Mouse (Mus musculus) bone marrow, adult 2 months (tissue): ENCODE measurements around the gene Polr3g.

Experiments
- CTCF ChIP-seq: fragments of 200-500 bp; IDR thresholded peaks from 2 replicates; pipeline ENCODE4 v1.5.1; 2011; ENCODE audit warnings: low read length, control low read depth; ENCODE audit not compliant: control insufficient read depth, insufficient read depth
- POLR2A ChIP-seq: fragments of 200-500 bp; IDR thresholded peaks from 2 replicates; pipeline ENCODE4 v1.6.1; 2011; ENCODE audit warnings: low read depth, mild to moderate bottlenecking, control low read depth, low read length, borderline replicate concordance; ENCODE audit not compliant: control insufficient read depth

DNA sequence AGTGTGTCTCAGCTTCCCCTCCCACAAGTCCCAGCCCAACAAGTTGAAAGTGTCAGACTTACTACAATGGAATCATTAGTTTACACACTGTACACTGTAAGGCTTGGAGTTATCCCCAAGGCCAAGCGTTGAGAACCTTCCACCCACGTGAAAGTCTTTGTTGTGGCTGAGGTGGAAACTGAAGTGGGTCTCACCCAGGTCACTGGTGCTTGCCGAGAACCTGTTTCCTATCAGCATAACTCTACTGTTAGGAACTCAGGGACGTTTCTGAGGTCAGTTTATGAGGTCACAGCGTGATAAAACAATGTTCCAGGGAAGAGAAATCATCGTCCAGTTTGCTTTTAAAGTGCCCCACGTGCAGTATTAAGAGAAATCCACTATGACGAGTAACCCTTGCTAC is 35.5 kb downstream of the Polr3g start:
- TF ChIP-seq CTCF = no peak
- TF ChIP-seq POLR2A = no peak
